Mouse (Mus musculus): ENCODE measurements around the gene Bcl7b. TPM values are rescaled to one million over a fixed set of nuclear protein-coding genes. Genes with fewer than 3 reads are reported as not detected.

Gene Bcl7b
- total RNA-seq, 1 experiment: 17.5 TPM

GRCm38 (mm10) chr5:135181776-135182175, 13.7 kb downstream of the Bcl7b start:
- DNase-seq (ENCODE audit: low read depth, low spot score): no peak
- Histone ChIP-seq H3K36me3 (ENCODE audit: control insufficient read depth, insufficient read depth, low read length, poor library complexity, severe bottlenecking) (peaks cover 36% of the 10 kb centered on the region), H3K4me3 (ENCODE audit: insufficient read depth in 1 of 2, low read depth in 1 of 2, low read length in 2 of 2, poor library complexity in 1 of 2, severe bottlenecking in 1 of 2) (no peak overlapping the region), H3K4me1 (ENCODE audit: control insufficient read depth in 2 of 2, insufficient read depth in 2 of 2, low read length in 2 of 2, poor library complexity in 1 of 2) (peaks cover 2 to 18% of the 10 kb centered on the region in 2 experiments; a peak in 2 of 4 replicates), H3K9ac (ENCODE audit: insufficient read depth, low read depth, low read length, poor library complexity, severe bottlenecking) (no peak overlapping the region; the same call in 1 of the 2 replicates), H3K27ac (ENCODE audit: insufficient read depth, low read depth, low read length, poor library complexity, severe bottlenecking) (peak overlapping the region; percentile 43; the same call in 1 of the 2 replicates), H3K9me3 (ENCODE audit: control insufficient read depth, insufficient read depth, low read depth, low read length) (no peaks in the 10 kb centered on the region)
- in situ Hi-C loops (cut with MboI; ENCODE audit: low sequenced_read_pairs in 2 of 2, unreplicated experiment in 2 of 2): no loop called here
- TF ChIP-seq ZNF384 (IDR thresholded peaks at IDR 0.05; ENCODE audit: low read depth, low read length) (no peak), HCFC1 (IDR thresholded peaks at IDR 0.05; ENCODE audit: borderline replicate concordance, insufficient read depth, low read length) (no peak)

GRCm38 (mm10) chr5:135183131-135183861, 15.2 kb downstream of the Bcl7b start:
- TF ChIP-seq ZC3H11A (IDR thresholded peaks at IDR 0.05; ENCODE audit: borderline replicate concordance, low read depth, low read length): no peak
- TF ChIP-seq CHD2 (IDR thresholded peaks at IDR 0.05; ENCODE audit: low read depth, low read length): no peak
- TF ChIP-seq MAFK (IDR thresholded peaks at IDR 0.05; ENCODE audit: insufficient read depth, low read depth, low read length): no peak
- TF ChIP-seq ZNF384 (IDR thresholded peaks at IDR 0.05; ENCODE audit: low read depth, low read length): no peak
- TF ChIP-seq HCFC1 (IDR thresholded peaks at IDR 0.05; ENCODE audit: borderline replicate concordance, insufficient read depth, low read length): no peak
- in situ Hi-C loops (cut with MboI; ENCODE audit: low sequenced_read_pairs in 2 of 2, unreplicated experiment in 2 of 2): no loop called here
- Histone ChIP-seq H3K4me1 (ENCODE audit: control insufficient read depth in 2 of 2, insufficient read depth in 2 of 2, low read length in 2 of 2, poor library complexity in 1 of 2) (peaks cover 2 to 18% of the 10 kb centered on the region in 2 experiments; a peak in 2 of 4 replicates), H3K4me3 (ENCODE audit: insufficient read depth in 1 of 2, low read depth in 1 of 2, low read length in 2 of 2, poor library complexity in 1 of 2, severe bottlenecking in 1 of 2) (no peak overlapping the region), H3K36me3 (ENCODE audit: control insufficient read depth, insufficient read depth, low read length, poor library complexity, severe bottlenecking) (peaks cover 29% of the 10 kb centered on the region), H3K9ac (ENCODE audit: insufficient read depth, low read depth, low read length, poor library complexity, severe bottlenecking) (no peak overlapping the region; the same call in 1 of the 2 replicates), H3K27ac (ENCODE audit: insufficient read depth, low read depth, low read length, poor library complexity, severe bottlenecking) (peak overlapping the region; percentile 49; the same call in 1 of the 2 replicates), H3K9me3 (ENCODE audit: control insufficient read depth, insufficient read depth, low read depth, low read length) (no peaks in the 10 kb centered on the region)
- no peak for DNase-seq (ENCODE audit: low read depth, low spot score)

- TF ChIP-seq MAFK (IDR thresholded peaks at IDR 0.05; ENCODE audit: insufficient read depth, low read depth, low read length) (no peak), ZNF384 (IDR thresholded peaks at IDR 0.05; ENCODE audit: low read depth, low read length) (no peak), ZC3H11A (IDR thresholded peaks at IDR 0.05; ENCODE audit: borderline replicate concordance, low read depth, low read length) (no peak), HCFC1 (IDR thresholded peaks at IDR 0.05; ENCODE audit: borderline replicate concordance, insufficient read depth, low read length) (no peak), CHD2 (IDR thresholded peaks at IDR 0.05; ENCODE audit: low read depth, low read length) (no peak)
- Histone ChIP-seq H3K9me3 (ENCODE audit: control insufficient read depth, insufficient read depth, low read depth, low read length) (no peaks in the 10 kb centered on the region), H3K36me3 (ENCODE audit: control insufficient read depth, insufficient read depth, low read length, poor library complexity, severe bottlenecking) (peaks cover 23% of the 10 kb centered on the region), H3K27ac (ENCODE audit: insufficient read depth, low read depth, low read length, poor library complexity, severe bottlenecking) (no peak overlapping the region), H3K9ac (ENCODE audit: insufficient read depth, low read depth, low read length, poor library complexity, severe bottlenecking) (no peak overlapping the region), H3K4me1 (ENCODE audit: control insufficient read depth in 2 of 2, insufficient read depth in 2 of 2, low read length in 2 of 2, poor library complexity in 1 of 2) (peaks cover 2 to 11% of the 10 kb centered on the region in 2 experiments; a peak in 2 of 4 replicates), H3K4me3 (ENCODE audit: insufficient read depth in 1 of 2, low read depth in 1 of 2, low read length in 2 of 2, poor library complexity in 1 of 2, severe bottlenecking in 1 of 2) (no peak overlapping the region)
- no peak for DNase-seq (ENCODE audit: low read depth, low spot score)
- in situ Hi-C loops (cut with MboI; ENCODE audit: low sequenced_read_pairs in 2 of 2, unreplicated experiment in 2 of 2): no loop called here
Measured at GRCm38 (mm10) chr5:135185016-135185415, 16.9 kb downstream of the Bcl7b start.

GRCm38 (mm10) chr5:135185596-135185995, 17.5 kb downstream of the Bcl7b start:
- H3K36me3 ChIP-seq (ENCODE audit: control insufficient read depth, insufficient read depth, low read length, poor library complexity, severe bottlenecking): peaks cover 17% of the 10 kb centered on the region
- DNase-seq (ENCODE audit: low read depth, low spot score): peak; percentile 57
- in situ Hi-C loops (cut with MboI; ENCODE audit: low sequenced_read_pairs in 2 of 2, unreplicated experiment in 2 of 2): no loop called here
- H3K4me3 ChIP-seq (ENCODE audit: insufficient read depth in 1 of 2, low read depth in 1 of 2, low read length in 2 of 2, poor library complexity in 1 of 2, severe bottlenecking in 1 of 2): no peak overlapping the region
- H3K4me1 ChIP-seq (ENCODE audit: control insufficient read depth in 2 of 2, insufficient read depth in 2 of 2, low read length in 2 of 2, poor library complexity in 1 of 2): peaks cover 2 to 11% of the 10 kb centered on the region in 2 experiments; a peak in 2 of 4 replicates
- H3K9me3 ChIP-seq (ENCODE audit: control insufficient read depth, insufficient read depth, low read depth, low read length): no peaks in the 10 kb centered on the region
- TF ChIP-seq ZC3H11A (IDR thresholded peaks at IDR 0.05; ENCODE audit: borderline replicate concordance, low read depth, low read length): no peak
- TF ChIP-seq ZNF384 (IDR thresholded peaks at IDR 0.05; ENCODE audit: low read depth, low read length): no peak
- no peak for TF ChIP-seq HCFC1 (IDR thresholded peaks at IDR 0.05; ENCODE audit: borderline replicate concordance, insufficient read depth, low read length)
- no peak for TF ChIP-seq CHD2 (IDR thresholded peaks at IDR 0.05; ENCODE audit: low read depth, low read length)
- TF ChIP-seq MAFK (IDR thresholded peaks at IDR 0.05; ENCODE audit: insufficient read depth, low read depth, low read length): no peak
- H3K27ac ChIP-seq (ENCODE audit: insufficient read depth, low read depth, low read length, poor library complexity, severe bottlenecking): no peak overlapping the region
- H3K9ac ChIP-seq (ENCODE audit: insufficient read depth, low read depth, low read length, poor library complexity, severe bottlenecking): no peak overlapping the region

Data from ES-E14 (cell line).